Mouse (Mus musculus): ENCODE measurements at regions not wholly inside any gene's neighbourhood (a gene's known extent, or its start where the extent isn't known, plus 50 kb on each side); places are given as distances from the start of the nearest gene placed in this dataset.

DNA sequence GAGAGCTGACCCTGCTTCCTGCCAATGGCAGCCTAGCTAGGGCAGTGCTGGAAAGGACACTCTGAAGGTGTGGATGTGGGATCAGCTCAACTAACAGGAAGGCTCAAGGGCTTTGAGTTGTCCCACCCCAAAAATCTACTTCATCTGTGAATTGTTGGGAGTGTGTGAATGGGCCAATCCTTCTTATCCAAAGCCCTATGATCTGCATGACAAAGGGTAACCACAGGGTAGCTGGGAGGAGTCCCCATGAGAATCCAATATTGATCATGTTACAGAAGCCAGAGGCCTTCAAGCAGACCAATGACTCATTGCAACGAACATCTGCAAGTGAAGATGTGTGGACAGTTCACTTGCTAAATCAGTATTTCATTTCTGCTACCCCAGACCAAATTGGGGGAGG, 51.1 kb upstream of the Adra1b start:
- Histone ChIP-seq H3K27me3 (ENCODE audit: control insufficient read depth, insufficient read depth, low read length) (no peaks in the 10 kb centered on the region), H3K4me3 (replicated peaks; ENCODE audit: insufficient read depth, low read depth, low read length) (no peak overlapping the region), H3K4me1 (ENCODE audit: control insufficient read depth, insufficient read depth, low read length) (no peaks in the 10 kb centered on the region), H3K27ac (ENCODE audit: insufficient read depth, low read length) (no peak overlapping the region)
- 68% methylated on average over 1 of the region's 1 CpGs for WGBS
- no peak for DNase-seq
- TF ChIP-seq POLR2A (IDR thresholded peaks at IDR 0.05; ENCODE audit: borderline replicate concordance, insufficient read depth, low read length) (no peak), CTCF (IDR thresholded peaks at IDR 0.05; ENCODE audit: borderline replicate concordance, insufficient read depth, low read depth, low read length) (no peak)

DNA sequence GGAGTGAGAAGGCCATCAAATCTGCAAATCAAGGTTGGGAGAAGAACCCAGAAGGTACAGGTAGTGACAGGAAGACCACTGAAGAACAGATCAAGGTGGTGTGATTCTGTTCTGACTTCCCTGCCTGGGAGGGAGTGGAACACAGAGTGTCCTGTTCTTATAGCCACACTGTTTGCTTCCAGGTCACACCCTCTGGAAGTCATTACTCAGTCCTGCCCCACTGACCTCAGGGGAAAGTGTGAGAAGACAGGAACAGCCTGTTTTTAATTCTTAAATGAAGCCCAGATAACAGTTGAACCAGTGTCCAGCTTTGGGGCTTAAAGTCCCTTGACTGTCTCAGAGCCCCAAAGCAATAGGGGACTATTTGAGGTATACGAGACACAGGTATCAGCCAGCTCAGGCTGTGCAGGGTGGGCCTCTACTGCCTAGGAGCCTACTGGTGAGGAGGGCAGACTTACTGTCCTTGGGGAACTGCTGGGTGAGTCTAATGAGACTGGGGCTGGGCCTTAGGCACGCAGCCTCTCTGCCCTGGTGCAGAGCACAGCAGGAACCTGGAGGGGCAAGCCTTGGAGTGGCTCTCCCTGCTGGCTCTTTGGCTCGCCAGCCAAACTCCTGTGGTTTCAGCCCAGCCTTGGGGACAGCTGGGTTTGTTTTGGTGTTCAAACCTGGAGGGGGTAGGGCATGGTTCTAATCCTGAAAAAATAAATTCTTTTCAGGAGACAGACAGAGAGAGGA, 57.4 kb upstream of the Adra1b start:
- Histone ChIP-seq H3K27me3 (ENCODE audit: control insufficient read depth, insufficient read depth, low read length) (no peaks in the 10 kb centered on the region; the same call in 1 of the 2 replicates), H3K4me3 (replicated peaks; ENCODE audit: insufficient read depth, low read depth, low read length) (no peak overlapping the region), H3K4me1 (ENCODE audit: control insufficient read depth, insufficient read depth, low read length) (peaks cover 3% of the 10 kb centered on the region; the same call in 1 of the 2 replicates), H3K27ac (ENCODE audit: insufficient read depth, low read length) (no peak overlapping the region)
- TF ChIP-seq POLR2A (IDR thresholded peaks at IDR 0.05; ENCODE audit: borderline replicate concordance, insufficient read depth, low read length) (no peak), CTCF (IDR thresholded peaks at IDR 0.05; ENCODE audit: borderline replicate concordance, insufficient read depth, low read depth, low read length) (no peak)
- 46% methylated on average over 3 of the region's 3 CpGs for WGBS
- peak; percentile 20 to 32 for DNase-seq

DNA sequence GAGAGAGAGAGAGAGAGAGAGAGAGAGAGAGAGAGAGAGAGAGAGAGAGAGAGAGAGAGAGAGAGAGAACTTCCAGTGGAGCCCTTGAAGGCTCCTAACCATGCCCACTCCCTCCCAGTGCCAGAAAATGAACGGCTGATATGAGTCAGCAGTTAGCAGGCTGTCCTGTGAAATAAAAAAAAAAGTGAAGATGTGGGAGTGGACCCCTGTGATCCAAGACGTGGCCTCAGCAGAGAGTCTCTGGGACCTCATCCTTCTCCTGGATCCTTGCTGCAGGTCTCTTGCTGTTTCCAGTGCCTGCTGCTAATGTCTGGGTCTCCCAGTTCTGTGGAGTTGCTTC, 57.9 kb upstream of the Adra1b start:
- TF ChIP-seq CTCF (IDR thresholded peaks at IDR 0.05; ENCODE audit: borderline replicate concordance, insufficient read depth, low read depth, low read length) (no peak), POLR2A (IDR thresholded peaks at IDR 0.05; ENCODE audit: borderline replicate concordance, insufficient read depth, low read length) (no peak)
- Histone ChIP-seq H3K4me3 (replicated peaks; ENCODE audit: insufficient read depth, low read depth, low read length) (no peak overlapping the region), H3K27me3 (ENCODE audit: control insufficient read depth, insufficient read depth, low read length) (no peaks in the 10 kb centered on the region; the same call in 1 of the 2 replicates), H3K4me1 (ENCODE audit: control insufficient read depth, insufficient read depth, low read length) (peaks cover 3% of the 10 kb centered on the region; the same call in 1 of the 2 replicates), H3K27ac (ENCODE audit: insufficient read depth, low read length) (no peak overlapping the region)
- WGBS: 15% methylated on average over 2 of the region's 2 CpGs
- no peak for DNase-seq

DNA sequence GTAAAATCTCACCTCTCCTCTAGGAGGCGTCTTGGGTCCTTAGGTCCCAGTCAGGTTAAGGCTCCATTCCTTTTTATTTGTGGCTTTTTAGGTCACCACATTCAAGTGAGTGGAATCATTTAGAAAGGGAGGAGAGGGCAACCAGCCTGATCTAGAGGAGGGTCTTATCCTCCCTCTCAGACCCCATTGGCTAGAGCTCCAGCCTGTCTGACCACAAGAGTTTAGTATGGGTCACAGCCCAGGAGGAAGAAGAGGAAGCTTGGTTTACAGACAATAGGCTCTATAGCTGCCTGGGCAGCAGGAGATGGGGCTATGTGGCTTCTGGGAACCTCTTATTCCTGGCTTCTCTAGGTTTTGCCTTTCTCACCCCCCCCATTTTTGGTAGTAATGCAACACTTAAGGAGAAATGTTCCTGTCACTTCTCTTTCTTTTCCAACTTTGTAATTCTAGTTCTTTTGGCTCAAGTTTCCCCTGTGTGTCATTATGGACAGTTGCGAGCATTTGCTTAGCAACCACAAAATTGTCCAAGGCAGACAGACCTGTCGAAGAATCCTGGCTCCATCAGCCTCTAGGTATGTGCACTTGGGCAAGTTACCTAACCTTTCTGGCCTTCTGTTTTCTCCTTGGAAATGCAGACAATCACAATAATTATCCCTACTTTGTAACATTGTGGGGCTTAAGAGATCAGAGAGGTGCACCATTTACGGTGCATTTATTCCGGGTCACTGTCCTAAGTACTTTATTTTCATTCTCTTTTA, 59.5 kb upstream of the Adra1b start:
- Histone ChIP-seq H3K27ac (ENCODE audit: insufficient read depth, low read length) (no peak overlapping the region), H3K4me3 (replicated peaks; ENCODE audit: insufficient read depth, low read depth, low read length) (no peak overlapping the region)
- 88% methylated on average over 5 of the region's 5 CpGs for WGBS

DNA sequence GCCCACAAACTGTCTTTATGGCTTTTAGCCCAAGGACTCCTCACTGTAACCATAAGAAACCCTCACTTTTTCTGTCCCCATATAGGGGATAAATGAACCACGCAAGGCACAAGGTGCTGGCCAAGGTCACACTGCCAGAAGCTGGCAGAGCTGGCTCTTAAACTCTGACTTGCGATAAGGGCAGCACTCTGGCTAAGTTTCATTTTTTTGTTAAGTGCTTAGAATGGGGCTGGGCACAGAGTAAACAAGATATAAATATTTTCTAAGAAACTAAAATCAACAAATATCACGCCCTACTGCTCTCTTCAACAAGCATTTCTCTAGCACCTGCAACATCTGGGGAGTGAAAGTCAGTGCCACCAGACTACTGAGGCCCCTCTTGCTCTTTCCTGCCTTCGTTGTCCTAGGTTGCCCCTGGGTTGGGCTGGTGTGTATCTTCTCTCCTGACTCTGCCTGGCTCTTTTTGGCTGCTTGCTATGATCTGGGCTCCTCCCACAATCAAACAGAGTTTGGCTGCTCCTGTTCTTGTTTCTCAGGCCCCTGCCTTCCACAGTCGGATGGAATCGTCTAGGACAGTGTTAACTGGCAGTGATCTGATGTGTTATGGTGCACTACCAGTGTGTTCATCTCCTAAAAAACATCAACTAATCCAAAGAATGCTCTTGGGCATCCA, 60.5 kb upstream of the Adra1b start:
- no peak for DNase-seq
- Histone ChIP-seq H3K27ac (ENCODE audit: insufficient read depth, low read length) (no peak overlapping the region), H3K27me3 (ENCODE audit: control insufficient read depth, insufficient read depth, low read length) (no peaks in the 10 kb centered on the region; the same call in 1 of the 2 replicates), H3K4me1 (ENCODE audit: control insufficient read depth, insufficient read depth, low read length) (peaks cover 3% of the 10 kb centered on the region; the same call in 1 of the 2 replicates), H3K4me3 (replicated peaks; ENCODE audit: insufficient read depth, low read depth, low read length) (no peak overlapping the region)
- TF ChIP-seq POLR2A (IDR thresholded peaks at IDR 0.05; ENCODE audit: borderline replicate concordance, insufficient read depth, low read length): no peak
- TF ChIP-seq CTCF (IDR thresholded peaks at IDR 0.05; ENCODE audit: borderline replicate concordance, insufficient read depth, low read depth, low read length): no peak
- WGBS: 47% methylated on average over 6 of the region's 6 CpGs

More for the DNA sequence above, 59.5 kb upstream of the Adra1b start:
- TF ChIP-seq CTCF (IDR thresholded peaks at IDR 0.05; ENCODE audit: borderline replicate concordance, insufficient read depth, low read depth, low read length) (no peak), POLR2A (IDR thresholded peaks at IDR 0.05; ENCODE audit: borderline replicate concordance, insufficient read depth, low read length) (no peak)
- peaks cover 3% of the 10 kb centered on the region; the same call in 1 of the 2 replicates for H3K4me1 ChIP-seq (ENCODE audit: control insufficient read depth, insufficient read depth, low read length)
- no peaks in the 10 kb centered on the region; the same call in 1 of the 2 replicates for H3K27me3 ChIP-seq (ENCODE audit: control insufficient read depth, insufficient read depth, low read length)
- no peak for DNase-seq

DNA sequence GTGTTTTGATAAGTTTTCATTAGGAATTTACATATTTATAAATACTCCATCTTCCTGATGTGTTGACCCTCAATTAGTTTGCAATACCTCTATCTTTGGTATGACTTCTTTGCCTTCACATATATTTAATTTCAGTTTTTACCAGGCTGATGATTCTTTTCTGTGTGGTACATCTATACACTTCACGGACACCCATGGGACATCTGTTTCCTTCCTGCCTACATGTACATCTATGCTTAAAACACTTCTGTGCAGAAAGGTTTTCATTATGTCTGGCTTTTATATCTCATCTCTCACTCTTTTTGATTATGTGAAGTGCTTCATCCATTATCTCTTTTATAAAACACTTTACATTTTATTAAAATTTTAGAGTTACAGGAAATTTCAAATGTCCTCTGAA, 66.8 kb upstream of the Adra1b start:
- H3K4me3 ChIP-seq (replicated peaks; ENCODE audit: insufficient read depth, low read depth, low read length): no peak overlapping the region
- TF ChIP-seq POLR2A (IDR thresholded peaks at IDR 0.05; ENCODE audit: borderline replicate concordance, insufficient read depth, low read length): no peak
- TF ChIP-seq CTCF (IDR thresholded peaks at IDR 0.05; ENCODE audit: borderline replicate concordance, insufficient read depth, low read depth, low read length): no peak
- DNase-seq: no peak
- H3K27ac ChIP-seq (ENCODE audit: insufficient read depth, low read length): no peak overlapping the region
- WGBS: 89% methylated on average over 1 of the region's 1 CpGs
- H3K4me1 ChIP-seq (ENCODE audit: control insufficient read depth, insufficient read depth, low read length): no peaks in the 10 kb centered on the region
- H3K27me3 ChIP-seq (ENCODE audit: control insufficient read depth, insufficient read depth, low read length): no peaks in the 10 kb centered on the region; the same call in 1 of the 2 replicates

DNA sequence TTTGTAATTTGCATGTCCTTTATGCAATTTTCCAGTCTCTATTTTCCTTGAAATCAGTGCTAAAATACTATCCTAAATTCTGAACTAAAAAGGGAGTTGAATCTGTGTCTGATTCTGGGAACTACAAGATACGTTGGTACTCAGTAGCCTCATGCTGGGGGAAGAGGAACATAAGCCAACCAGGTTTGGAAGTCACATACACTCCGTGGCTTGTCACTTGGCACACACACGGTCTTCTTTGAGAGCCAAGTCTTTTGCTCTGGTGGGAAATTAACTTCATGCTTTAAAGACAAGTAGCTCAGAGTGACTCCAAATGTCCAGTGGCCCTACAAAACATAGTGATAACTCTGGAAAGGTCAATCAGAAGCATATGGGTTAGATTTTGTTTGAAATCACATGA, 70.9 kb upstream of the Adra1b start:
- no peak for TF ChIP-seq POLR2A (IDR thresholded peaks at IDR 0.05; ENCODE audit: borderline replicate concordance, insufficient read depth, low read length)
- TF ChIP-seq CTCF (IDR thresholded peaks at IDR 0.05; ENCODE audit: borderline replicate concordance, insufficient read depth, low read depth, low read length): no peak
- no peaks in the 10 kb centered on the region; the same call in 1 of the 2 replicates for H3K27me3 ChIP-seq (ENCODE audit: control insufficient read depth, insufficient read depth, low read length)
- no peak for DNase-seq
- 16% methylated on average over 3 of the region's 3 CpGs for WGBS
- H3K27ac ChIP-seq (ENCODE audit: insufficient read depth, low read length): no peak overlapping the region
- H3K4me3 ChIP-seq (replicated peaks; ENCODE audit: insufficient read depth, low read depth, low read length): no peak overlapping the region
- H3K4me1 ChIP-seq (ENCODE audit: control insufficient read depth, insufficient read depth, low read length): no peaks in the 10 kb centered on the region
